Mouse (Mus musculus): ENCODE data around the gene Cd55b. TPM values are rescaled to one million over a fixed set of nuclear protein-coding genes. Genes with fewer than 3 reads are reported as not detected.
"Not testable (repeated sequence)": the region's sequence is repeated elsewhere in the genome, so short reads cannot be mapped to it uniquely, and the experiment has no call there.

Gene Cd55b
- polyA plus RNA-seq, 1 experiment from 2014 or later = not detected

- H3K36me3 ChIP-seq (ENCODE audit: control insufficient read depth, insufficient read depth, low read length); H3K9me3 ChIP-seq (ENCODE audit: control insufficient read depth, low read length); H3K4me2 ChIP-seq (ENCODE audit: low read length); H3K27me3 ChIP-seq (ENCODE audit: control insufficient read depth, insufficient read depth, low read length); H3K27ac ChIP-seq (replicated peaks in 1 of 2; ENCODE audit: control insufficient read depth in 1 of 2, insufficient read depth in 1 of 2, low read depth in 2 of 2, low read length in 2 of 2); H3K9ac ChIP-seq (ENCODE audit: low read length); H3K4me3 ChIP-seq (ENCODE audit: control insufficient read depth in 1 of 2, insufficient read depth in 1 of 2, low read depth in 1 of 2, low read length in 2 of 2); ATAC-seq (ENCODE audit: insufficient number of reproducible peaks, insufficient read depth, low FRiP score, low read depth); H3K4me1 ChIP-seq (ENCODE audit: control insufficient read depth in 2 of 2, insufficient read depth in 2 of 2, low read length in 2 of 2): not testable (repeated sequence)
- 83% methylated on average over 1 of the region's 1 CpGs for WGBS
Observed at GRCm38 (mm10) chr1:130442930-130443329, 20.1 kb upstream of the Cd55b start.

DNA sequence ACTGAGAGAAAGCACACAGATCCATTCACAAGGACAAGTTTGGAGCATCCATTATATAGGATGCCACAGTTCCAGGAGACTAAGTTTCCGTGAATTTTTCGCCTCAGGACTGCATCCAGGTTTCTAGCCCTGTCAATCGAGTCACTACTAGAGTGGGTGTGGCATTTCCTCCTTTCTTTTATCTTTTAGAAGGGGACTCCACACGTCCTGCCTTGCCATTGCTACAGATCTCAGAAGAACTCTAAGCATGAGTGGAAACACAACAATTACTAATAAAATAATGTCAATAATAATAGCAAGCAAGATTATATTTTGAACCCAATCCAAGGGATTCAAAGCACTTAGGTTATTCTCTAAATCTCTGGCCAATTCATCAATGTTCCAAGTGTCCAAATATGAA, 8.1 kb upstream of the Cd55b start:
- Histone ChIP-seq H3K4me2 (ENCODE audit: low read length) (no peak overlapping the region), H3K9me3 (ENCODE audit: control insufficient read depth, low read length) (no peaks in the 10 kb centered on the region), H3K36me3 (ENCODE audit: control insufficient read depth, insufficient read depth, low read length) (no peaks in the 10 kb centered on the region), H3K27me3 (ENCODE audit: control insufficient read depth, insufficient read depth, low read length) (no peaks in the 10 kb centered on the region), H3K27ac (replicated peaks in 1 of 2; ENCODE audit: control insufficient read depth in 1 of 2, insufficient read depth in 1 of 2, low read depth in 2 of 2, low read length in 2 of 2) (no peak overlapping the region), H3K4me1 (ENCODE audit: control insufficient read depth in 2 of 2, insufficient read depth in 2 of 2, low read length in 2 of 2) (no peaks in the 10 kb centered on the region), H3K4me3 (ENCODE audit: control insufficient read depth in 1 of 2, insufficient read depth in 1 of 2, low read depth in 1 of 2, low read length in 2 of 2) (no peak overlapping the region), H3K9ac (ENCODE audit: low read length) (no peak overlapping the region)
- no peak for ATAC-seq (ENCODE audit: insufficient number of reproducible peaks, insufficient read depth, low FRiP score, low read depth)
- 68% methylated on average over 4 of the region's 4 CpGs for WGBS

- not testable (repeated sequence) for H3K4me3 ChIP-seq (ENCODE audit: control insufficient read depth in 1 of 2, insufficient read depth in 1 of 2, low read depth in 1 of 2, low read length in 2 of 2); H3K27me3 ChIP-seq (ENCODE audit: control insufficient read depth, insufficient read depth, low read length); H3K4me2 ChIP-seq (ENCODE audit: low read length); H3K27ac ChIP-seq (replicated peaks in 1 of 2; ENCODE audit: control insufficient read depth in 1 of 2, insufficient read depth in 1 of 2, low read depth in 2 of 2, low read length in 2 of 2); H3K36me3 ChIP-seq (ENCODE audit: control insufficient read depth, insufficient read depth, low read length); H3K4me1 ChIP-seq (ENCODE audit: control insufficient read depth in 2 of 2, insufficient read depth in 2 of 2, low read length in 2 of 2); H3K9ac ChIP-seq (ENCODE audit: low read length); ATAC-seq (ENCODE audit: insufficient number of reproducible peaks, insufficient read depth, low FRiP score, low read depth); H3K9me3 ChIP-seq (ENCODE audit: control insufficient read depth, low read length)
Observed at GRCm38 (mm10) chr1:130428667-130429066, 5.9 kb upstream of the Cd55b start.

GRCm38 (mm10) chr1:130427175-130427853, 4.5 kb upstream of the Cd55b start:
- H3K4me2 ChIP-seq (ENCODE audit: low read length); H3K9ac ChIP-seq (ENCODE audit: low read length); ATAC-seq (ENCODE audit: insufficient number of reproducible peaks, insufficient read depth, low FRiP score, low read depth); H3K9me3 ChIP-seq (ENCODE audit: control insufficient read depth, low read length); H3K27me3 ChIP-seq (ENCODE audit: control insufficient read depth, insufficient read depth, low read length); H3K36me3 ChIP-seq (ENCODE audit: control insufficient read depth, insufficient read depth, low read length); H3K27ac ChIP-seq (replicated peaks in 1 of 2; ENCODE audit: control insufficient read depth in 1 of 2, insufficient read depth in 1 of 2, low read depth in 2 of 2, low read length in 2 of 2); H3K4me3 ChIP-seq (ENCODE audit: control insufficient read depth in 1 of 2, insufficient read depth in 1 of 2, low read depth in 1 of 2, low read length in 2 of 2); H3K4me1 ChIP-seq (ENCODE audit: control insufficient read depth in 2 of 2, insufficient read depth in 2 of 2, low read length in 2 of 2): not testable (repeated sequence)
- 73% methylated on average over 2 of the region's 3 CpGs for whole genome bisulfite sequencing

GRCm38 (mm10) chr1:130422033-130422432, 776 bp downstream of the Cd55b start:
- ATAC-seq (ENCODE audit: insufficient number of reproducible peaks, insufficient read depth, low FRiP score, low read depth); H3K9ac ChIP-seq (ENCODE audit: low read length): not testable (repeated sequence)

DNA sequence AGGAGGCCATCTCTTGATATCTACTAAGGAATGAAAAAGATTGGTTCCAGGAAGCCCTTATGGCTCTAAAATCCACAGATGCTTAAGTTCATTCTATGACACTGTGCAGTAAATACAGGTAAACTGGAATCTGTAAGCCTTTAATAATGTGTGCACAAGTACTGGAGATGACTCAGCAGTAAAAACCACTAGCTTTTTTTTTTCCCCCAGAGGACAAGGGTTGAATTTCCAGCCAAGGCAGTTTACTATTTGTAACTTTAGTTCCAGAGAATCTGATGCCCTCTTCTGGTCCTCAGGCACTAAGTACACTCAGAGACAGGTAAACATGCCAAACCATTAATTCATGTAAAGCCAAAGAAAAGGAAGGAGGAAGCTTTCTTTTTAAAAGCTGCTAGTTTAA, 25.7 kb downstream of the Cd55b start:
- H3K9ac ChIP-seq (ENCODE audit: low read length); H3K27me3 ChIP-seq (ENCODE audit: control insufficient read depth, insufficient read depth, low read length); H3K27ac ChIP-seq (replicated peaks in 1 of 2; ENCODE audit: control insufficient read depth in 1 of 2, insufficient read depth in 1 of 2, low read depth in 2 of 2, low read length in 2 of 2); H3K4me2 ChIP-seq (ENCODE audit: low read length); H3K4me1 ChIP-seq (ENCODE audit: control insufficient read depth in 2 of 2, insufficient read depth in 2 of 2, low read length in 2 of 2); H3K36me3 ChIP-seq (ENCODE audit: control insufficient read depth, insufficient read depth, low read length); ATAC-seq (ENCODE audit: insufficient number of reproducible peaks, insufficient read depth, low FRiP score, low read depth); H3K9me3 ChIP-seq (ENCODE audit: control insufficient read depth, low read length); H3K4me3 ChIP-seq (ENCODE audit: control insufficient read depth in 1 of 2, insufficient read depth in 1 of 2, low read depth in 1 of 2, low read length in 2 of 2): not testable (repeated sequence)

More at GRCm38 (mm10) chr1:130422033-130422432, 776 bp downstream of the Cd55b start:
- not testable (repeated sequence) for H3K27ac ChIP-seq (replicated peaks in 1 of 2; ENCODE audit: control insufficient read depth in 1 of 2, insufficient read depth in 1 of 2, low read depth in 2 of 2, low read length in 2 of 2); H3K36me3 ChIP-seq (ENCODE audit: control insufficient read depth, insufficient read depth, low read length); H3K27me3 ChIP-seq (ENCODE audit: control insufficient read depth, insufficient read depth, low read length); H3K4me1 ChIP-seq (ENCODE audit: control insufficient read depth in 2 of 2, insufficient read depth in 2 of 2, low read length in 2 of 2); H3K4me2 ChIP-seq (ENCODE audit: low read length); H3K4me3 ChIP-seq (ENCODE audit: control insufficient read depth in 1 of 2, insufficient read depth in 1 of 2, low read depth in 1 of 2, low read length in 2 of 2); H3K9me3 ChIP-seq (ENCODE audit: control insufficient read depth, low read length)
- WGBS = no CpG with 5 or more reads among the region's 6 CpGs

GRCm38 (mm10) chr1:130387282-130387681, 35.5 kb downstream of the Cd55b start:
- H3K27ac ChIP-seq (replicated peaks in 1 of 2; ENCODE audit: control insufficient read depth in 1 of 2, insufficient read depth in 1 of 2, low read depth in 2 of 2, low read length in 2 of 2); H3K27me3 ChIP-seq (ENCODE audit: control insufficient read depth, insufficient read depth, low read length); H3K36me3 ChIP-seq (ENCODE audit: control insufficient read depth, insufficient read depth, low read length); H3K4me3 ChIP-seq (ENCODE audit: control insufficient read depth in 1 of 2, insufficient read depth in 1 of 2, low read depth in 1 of 2, low read length in 2 of 2); ATAC-seq (ENCODE audit: insufficient number of reproducible peaks, insufficient read depth, low FRiP score, low read depth); H3K9ac ChIP-seq (ENCODE audit: low read length); H3K4me2 ChIP-seq (ENCODE audit: low read length); H3K4me1 ChIP-seq (ENCODE audit: control insufficient read depth in 2 of 2, insufficient read depth in 2 of 2, low read length in 2 of 2); H3K9me3 ChIP-seq (ENCODE audit: control insufficient read depth, low read length): not testable (repeated sequence)

- no peak overlapping the region for H3K27ac ChIP-seq (replicated peaks in 1 of 2; ENCODE audit: control insufficient read depth in 1 of 2, insufficient read depth in 1 of 2, low read depth in 2 of 2, low read length in 2 of 2)
- no peaks in the 10 kb centered on the region for H3K27me3 ChIP-seq (ENCODE audit: control insufficient read depth, insufficient read depth, low read length)
- no peak overlapping the region for H3K9ac ChIP-seq (ENCODE audit: low read length)
- no peak for ATAC-seq (ENCODE audit: insufficient number of reproducible peaks, insufficient read depth, low FRiP score, low read depth)
- no peak overlapping the region for H3K4me2 ChIP-seq (ENCODE audit: low read length)
- H3K4me3 ChIP-seq (ENCODE audit: control insufficient read depth in 1 of 2, insufficient read depth in 1 of 2, low read depth in 1 of 2, low read length in 2 of 2) = no peak overlapping the region
- H3K4me1 ChIP-seq (ENCODE audit: control insufficient read depth in 2 of 2, insufficient read depth in 2 of 2, low read length in 2 of 2) = peaks cover 7 to 13% of the 10 kb centered on the region in 2 experiments
- H3K36me3 ChIP-seq (ENCODE audit: control insufficient read depth, insufficient read depth, low read length) = no peaks in the 10 kb centered on the region
- WGBS = 87% methylated on average over 14 of the region's 14 CpGs
- no peaks in the 10 kb centered on the region for H3K9me3 ChIP-seq (ENCODE audit: control insufficient read depth, low read length)
Observed at GRCm38 (mm10) chr1:130377726-130378429, 44.9 kb downstream of the Cd55b start.

Data from heart, embryonic 14.5 days (tissue).